Mouse (Mus musculus) midbrain, embryonic 16.5 days (tissue): ENCODE data around the gene Cmtm5. TPM values are rescaled to one million over a fixed set of nuclear protein-coding genes. Genes with fewer than 3 reads are reported as not detected.

Experiments used
- ATAC-seq: fragments of 200-750 bp; cut with Nextera tagmentation; 2 replicates; pipeline ENCODE4 v1.8.0; 2017; ENCODE audit warnings: moderate TSS enrichment
- H3K27ac ChIP-seq: fragments of 300-500 bp; sonication (generic); 2 replicates; pipeline ENCODE4 v1.5.1; 2014; ENCODE audit warnings: mild to moderate bottlenecking, low read length, mixed read lengths
- H3K27me3 ChIP-seq: fragments of 300-500 bp; sonication (generic); 2 replicates; pipeline ENCODE4 v1.6.1; 2014; ENCODE audit warnings: low read depth, low read length, mixed read lengths; ENCODE audit not compliant: control insufficient read depth, insufficient read depth
- H3K36me3 ChIP-seq: fragments of 300-500 bp; sonication (generic); 2 replicates; pipeline ENCODE4 v1.6.1; 2014; ENCODE audit warnings: mild to moderate bottlenecking, low read length, moderate library complexity, mixed read lengths; ENCODE audit not compliant: control insufficient read depth, insufficient read depth
- H3K4me1 ChIP-seq: fragments of 300-500 bp; sonication (generic); 2 replicates; pipeline ENCODE4 v1.6.1; 2014; ENCODE audit warnings: mild to moderate bottlenecking, low read length, mixed read lengths; ENCODE audit not compliant: control insufficient read depth, insufficient read depth
- H3K4me2 ChIP-seq: fragments of 300-500 bp; sonication (generic); 2 replicates; pipeline ENCODE4 v1.6.1; 2014; ENCODE audit warnings: mild to moderate bottlenecking, low read length, mixed read lengths
- H3K4me3 ChIP-seq: fragments of 300-500 bp; sonication (generic); 2 replicates; pipeline ENCODE4 v1.5.1; 2014; ENCODE audit warnings: low read depth, mild to moderate bottlenecking, low read length, moderate library complexity, mixed read lengths
- H3K9ac ChIP-seq: fragments of 300-500 bp; sonication (generic); 2 replicates; pipeline ENCODE4 v1.6.1; 2014; ENCODE audit warnings: low read depth, low read length, mixed read lengths
- H3K9me3 ChIP-seq: fragments of 300-500 bp; sonication (generic); replicated peaks from 2 replicates; pipeline ENCODE4 v1.6.1; 2014; ENCODE audit warnings: mild to moderate bottlenecking, low read length, mixed read lengths; ENCODE audit not compliant: control insufficient read depth, poor library complexity, severe bottlenecking
- WGBS: fragments of 180-500 bp; shearing (Covaris S2); extraction: QIAGEN DNeasy Blood & Tissue Kit; methylation state at CpG from one replicate; pipeline ENCODE4 v1.1.7; 2014; 5-methylcytosine and 5-hydroxymethylcytosine counted together
- polyA plus RNA-seq: library from polyadenylated mRNA; unstranded; fragments of >200 nt; fragmentation: Nextera tagmentation; extraction: Ambion mirVana; gene quantifications from 2 replicates; pipeline ENCODE4 v1.2.1, GENCODE M21; 2015

The Cmtm5 gene
- polyA plus RNA-seq, 1 experiment from 2014 or later, result 14.8 TPM

GRCm38 (mm10) chr14:54927296-54927695 is 8.8 kb upstream of the Cmtm5 start:
- H3K9me3 ChIP-seq, result no peaks in the 10 kb centered on the region
- ATAC-seq, result no peak
- WGBS, result 17% methylated on average over 7 of the region's 7 CpGs

GRCm38 (mm10) chr14:54929801-54930200 is 6.3 kb upstream of the Cmtm5 start:
- H3K9me3 ChIP-seq, result no peaks in the 10 kb centered on the region
- H3K4me3 ChIP-seq, result no peak overlapping the region
- 87% methylated on average over 5 of the region's 5 CpGs for WGBS
- no peaks in the 10 kb centered on the region for H3K27me3 ChIP-seq
- no peak overlapping the region for H3K4me2 ChIP-seq
- H3K4me1 ChIP-seq, result peaks cover 25% of the 10 kb centered on the region
- no peaks in the 10 kb centered on the region for H3K36me3 ChIP-seq
- H3K9ac ChIP-seq, result no peak overlapping the region
- ATAC-seq, result no peak
- H3K27ac ChIP-seq, result no peak overlapping the region

More at GRCm38 (mm10) chr14:54927296-54927695, 8.8 kb upstream of the Cmtm5 start:
- H3K4me3 ChIP-seq, result no peak overlapping the region; the same call in 1 of the 2 replicates
- peak overlapping the region; percentile 79 for H3K9ac ChIP-seq
- H3K27ac ChIP-seq, result peak overlapping the region; percentile 87
- peaks cover 26% of the 10 kb centered on the region for H3K4me1 ChIP-seq
- H3K27me3 ChIP-seq, result no peaks in the 10 kb centered on the region
- peak overlapping the region; percentile 95 for H3K4me2 ChIP-seq
- H3K36me3 ChIP-seq, result no peaks in the 10 kb centered on the region

DNA sequence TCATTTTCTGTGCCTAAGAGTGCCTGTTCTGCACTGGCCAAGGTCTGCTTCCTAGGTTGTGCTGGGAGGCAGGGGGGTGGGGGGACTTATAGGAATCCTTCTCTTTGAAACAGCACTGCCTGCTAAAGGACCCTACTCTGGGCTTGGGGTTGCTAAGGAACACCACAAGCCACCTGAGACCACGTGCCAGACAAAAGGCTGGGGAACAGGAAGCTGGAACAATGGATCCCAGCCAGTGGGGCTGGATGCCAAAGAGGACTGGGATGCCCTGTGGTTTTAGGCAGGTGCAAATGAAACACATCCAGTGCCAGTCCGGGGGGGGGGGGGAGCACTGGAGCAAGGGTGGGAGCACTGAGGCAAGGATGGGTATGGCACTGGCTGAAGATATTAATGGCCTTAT is 5.6 kb upstream of the Cmtm5 start:
- H3K27ac ChIP-seq, result no peak overlapping the region
- H3K4me2 ChIP-seq, result no peak overlapping the region
- 22% methylated on average over 2 of the region's 2 CpGs for WGBS
- ATAC-seq, result no peak
- H3K9me3 ChIP-seq, result no peaks in the 10 kb centered on the region
- H3K27me3 ChIP-seq, result no peaks in the 10 kb centered on the region
- H3K4me3 ChIP-seq, result no peak overlapping the region
- H3K9ac ChIP-seq, result no peak overlapping the region
- H3K4me1 ChIP-seq, result peaks cover 21% of the 10 kb centered on the region
- no peaks in the 10 kb centered on the region for H3K36me3 ChIP-seq

DNA sequence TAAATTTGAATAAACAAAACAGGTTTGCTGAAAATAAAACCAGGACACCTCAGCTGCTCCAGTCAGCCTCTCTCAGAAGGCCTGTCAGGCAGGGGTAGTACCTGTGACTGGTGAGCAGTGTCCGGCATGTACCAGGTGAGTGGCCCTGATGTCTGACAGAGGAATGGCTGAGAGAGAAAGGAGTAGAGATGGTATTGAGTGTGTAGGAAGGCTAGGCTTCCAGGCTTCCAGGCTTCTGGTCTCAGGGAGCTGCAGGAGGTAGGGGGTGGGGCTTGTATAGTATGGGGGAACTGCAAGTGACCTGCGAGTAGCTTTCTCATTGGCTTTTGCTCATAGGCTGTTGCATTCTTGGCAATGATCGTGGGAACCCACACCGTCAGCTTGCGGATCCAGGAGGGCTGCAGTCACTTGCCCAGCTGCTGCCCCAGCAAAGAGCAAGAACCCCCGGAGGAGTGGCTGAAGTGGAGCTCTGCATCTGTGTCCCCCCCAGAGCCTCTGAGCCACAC is 3.4 kb upstream of the Cmtm5 start, which contains the start of gene Il25:
Gene Il25 (plus strand): TSS at position 51 of the 506 bp plus-strand sequence.
- Histone ChIP-seq H3K36me3 (no peaks in the 10 kb centered on the region), H3K4me1 (peaks cover 6% of the 10 kb centered on the region; the same call in 1 of the 2 replicates), H3K9ac (no peak within 1 kb of the TSS), H3K27me3 (no peaks in the 10 kb centered on the region), H3K4me2 (no peak within 1 kb of the TSS), H3K4me3 (no peak within 1 kb of the TSS), H3K9me3 (no peaks in the 10 kb centered on the region), H3K27ac (no peak within 1 kb of the TSS)
- WGBS, result 37% methylated on average over 6 of the region's 6 CpGs
- ATAC-seq, result no peak

DNA sequence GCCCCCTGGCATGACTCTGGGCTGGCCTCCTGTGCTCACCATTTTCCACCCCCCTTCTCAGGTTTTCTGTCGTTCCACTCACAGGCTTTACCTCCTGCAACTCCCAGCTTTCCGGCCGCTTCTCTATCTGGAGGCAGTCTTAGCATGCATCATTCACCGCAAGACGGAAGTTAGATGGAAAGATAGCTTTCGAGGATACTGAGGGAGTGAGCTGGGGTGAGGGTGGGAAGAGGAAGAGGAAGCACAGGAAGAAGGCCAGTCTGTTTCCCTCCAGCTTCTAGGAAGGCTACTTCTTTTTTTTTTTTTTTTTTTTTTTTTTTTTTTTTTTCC is 735 bp downstream of the Cmtm5 start:
- Histone ChIP-seq H3K36me3 (no peaks in the 10 kb centered on the region), H3K4me1 (no peaks in the 10 kb centered on the region), H3K4me3 (no peak overlapping the region), H3K27ac (peak overlapping the region; percentile 53; the same call in 1 of the 2 replicates), H3K27me3 (no peaks in the 10 kb centered on the region), H3K9me3 (no peaks in the 10 kb centered on the region), H3K4me2 (no peak overlapping the region), H3K9ac (no peak overlapping the region)
- 62% methylated on average over 6 of the region's 6 CpGs for WGBS
- ATAC-seq, result no peak

DNA sequence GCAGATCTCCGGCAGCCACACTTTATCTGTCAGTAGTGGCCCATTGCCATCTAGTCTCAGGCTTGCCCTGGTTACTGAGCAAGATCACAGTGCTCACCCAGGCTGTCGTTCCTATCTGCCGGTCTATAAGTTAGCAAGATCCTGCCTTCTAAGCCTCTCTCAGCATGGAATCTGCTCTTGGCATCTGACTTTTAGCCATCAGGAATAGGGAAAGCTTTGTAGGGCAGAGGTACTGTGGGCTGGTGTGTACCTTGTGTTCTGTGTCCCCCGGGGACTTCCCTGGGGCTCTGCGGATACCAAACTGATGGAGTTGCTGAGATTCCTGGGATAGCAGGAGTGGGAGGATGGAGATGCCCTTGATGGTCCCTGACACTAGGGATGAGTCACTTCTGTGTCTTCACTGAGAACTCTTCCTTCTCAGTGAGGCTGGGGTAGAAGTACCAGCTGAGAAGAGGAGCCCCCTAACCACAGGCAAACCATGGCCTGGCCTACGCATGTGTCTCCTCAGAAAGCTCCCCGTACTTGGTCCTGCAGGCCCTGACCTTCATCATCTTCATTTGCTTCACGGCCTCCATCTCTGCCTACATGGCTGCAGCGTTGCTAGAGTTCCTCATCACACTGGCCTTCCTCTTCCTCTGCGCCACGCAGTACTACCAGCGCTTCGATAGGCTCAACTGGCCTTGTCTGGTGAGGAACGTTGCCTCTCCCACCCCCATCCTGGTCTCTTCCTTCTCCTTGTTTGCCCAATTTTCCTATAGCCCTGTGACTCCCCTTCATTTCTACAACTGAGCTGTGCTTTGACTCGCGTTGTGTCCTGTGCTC is 1.5 kb downstream of the Cmtm5 start:
- WGBS, result 92% methylated on average over 16 of the region's 16 CpGs
- Histone ChIP-seq H3K4me2 (no peak overlapping the region), H3K27me3 (no peaks in the 10 kb centered on the region), H3K4me3 (no peak overlapping the region), H3K4me1 (no peaks in the 10 kb centered on the region), H3K9ac (no peak overlapping the region), H3K9me3 (no peaks in the 10 kb centered on the region), H3K27ac (no peak overlapping the region), H3K36me3 (no peaks in the 10 kb centered on the region)
- no peak for ATAC-seq

- H3K9me3 ChIP-seq, result no peaks in the 10 kb centered on the region
These were observed 2.6 kb downstream of the Cmtm5 start for GRCm38 (mm10) chr14:54938431-54939219.

GRCm38 (mm10) chr14:54939434-54940175 is 3.5 kb downstream of the Cmtm5 start:
- no peaks in the 10 kb centered on the region for H3K4me1 ChIP-seq
- H3K4me3 ChIP-seq, result no peak overlapping the region
- H3K27ac ChIP-seq, result no peak overlapping the region
- no peaks in the 10 kb centered on the region for H3K27me3 ChIP-seq
- H3K9ac ChIP-seq, result no peak overlapping the region
- ATAC-seq, result no peak
- 57% methylated on average over 12 of the region's 12 CpGs for WGBS
- no peaks in the 10 kb centered on the region for H3K9me3 ChIP-seq
- no peaks in the 10 kb centered on the region for H3K36me3 ChIP-seq
- no peak overlapping the region for H3K4me2 ChIP-seq

More at GRCm38 (mm10) chr14:54938431-54939219, 2.6 kb downstream of the Cmtm5 start:
- no peak overlapping the region for H3K4me2 ChIP-seq
- H3K4me1 ChIP-seq, result no peaks in the 10 kb centered on the region
- 80% methylated on average over 15 of the region's 15 CpGs for WGBS
- H3K36me3 ChIP-seq, result no peaks in the 10 kb centered on the region
- H3K27ac ChIP-seq, result no peak overlapping the region
- no peak for ATAC-seq
- H3K4me3 ChIP-seq, result no peak overlapping the region
- H3K27me3 ChIP-seq, result no peaks in the 10 kb centered on the region
- no peak overlapping the region for H3K9ac ChIP-seq
